Mouse (Mus musculus) thymus, postnatal 36 days (tissue): ENCODE measurements around the gene Trex1.

Experiments
- DNase-seq, 2 experiments: peaks; one replicate each; pipeline ENCODE4 v3.0.0; 2022; ENCODE audit warnings: mixed read lengths in 2 of 2

Gene Trex1

GRCm38 (mm10) chr9:109084922-109085321 is 25.4 kb upstream of the Trex1 start:
- DNase-seq = no peak

DNA sequence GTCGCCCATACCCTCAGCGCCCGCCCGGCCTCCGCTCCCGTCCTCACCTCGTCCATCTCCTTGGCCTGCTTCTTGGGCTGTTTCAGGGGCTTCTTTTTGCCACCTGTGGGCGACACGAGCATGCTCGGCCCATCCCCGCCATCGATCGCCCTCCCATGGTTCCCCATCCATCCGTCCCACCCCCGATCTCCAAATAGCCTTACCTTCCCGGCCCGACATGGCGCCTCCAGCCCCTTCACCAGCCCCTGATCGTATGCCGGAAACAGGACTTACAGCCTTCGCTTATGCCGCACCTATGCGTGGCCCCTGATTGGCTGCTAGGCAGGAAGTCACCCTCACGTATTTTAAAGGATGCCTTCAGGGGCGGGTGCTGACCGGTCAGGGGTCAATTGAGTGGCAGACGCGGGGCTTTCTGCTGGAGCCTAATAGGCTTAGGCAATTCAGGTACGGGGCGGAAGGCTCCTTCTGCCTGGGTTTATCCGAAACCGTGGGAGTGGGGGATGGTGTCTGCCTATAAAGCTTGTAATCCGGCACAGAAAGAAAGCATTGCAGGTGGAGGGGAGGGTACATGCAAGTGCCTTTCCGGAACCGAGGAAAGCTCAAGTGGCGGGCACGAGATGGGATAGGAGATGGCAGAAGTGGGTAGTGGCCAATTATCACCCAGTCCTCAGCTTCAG is 22.7 kb upstream of the Trex1 start, which contains the start of the genes Ccdc51 and Tma7:
Gene Ccdc51, plus strand, starts transcription at position 370 of the 677 bp plus-strand sequence.
Gene Tma7, minus strand, starts transcription at position 464 of the 677 bp plus-strand sequence.
- DNase-seq = peak; percentile 79 to 86

GRCm38 (mm10) chr9:109081749-109082123 is 22.2 kb upstream of the Trex1 start:
- no peak for DNase-seq

GRCm38 (mm10) chr9:109080516-109080915 is 21.0 kb upstream of the Trex1 start:
- DNase-seq = no peak

DNA sequence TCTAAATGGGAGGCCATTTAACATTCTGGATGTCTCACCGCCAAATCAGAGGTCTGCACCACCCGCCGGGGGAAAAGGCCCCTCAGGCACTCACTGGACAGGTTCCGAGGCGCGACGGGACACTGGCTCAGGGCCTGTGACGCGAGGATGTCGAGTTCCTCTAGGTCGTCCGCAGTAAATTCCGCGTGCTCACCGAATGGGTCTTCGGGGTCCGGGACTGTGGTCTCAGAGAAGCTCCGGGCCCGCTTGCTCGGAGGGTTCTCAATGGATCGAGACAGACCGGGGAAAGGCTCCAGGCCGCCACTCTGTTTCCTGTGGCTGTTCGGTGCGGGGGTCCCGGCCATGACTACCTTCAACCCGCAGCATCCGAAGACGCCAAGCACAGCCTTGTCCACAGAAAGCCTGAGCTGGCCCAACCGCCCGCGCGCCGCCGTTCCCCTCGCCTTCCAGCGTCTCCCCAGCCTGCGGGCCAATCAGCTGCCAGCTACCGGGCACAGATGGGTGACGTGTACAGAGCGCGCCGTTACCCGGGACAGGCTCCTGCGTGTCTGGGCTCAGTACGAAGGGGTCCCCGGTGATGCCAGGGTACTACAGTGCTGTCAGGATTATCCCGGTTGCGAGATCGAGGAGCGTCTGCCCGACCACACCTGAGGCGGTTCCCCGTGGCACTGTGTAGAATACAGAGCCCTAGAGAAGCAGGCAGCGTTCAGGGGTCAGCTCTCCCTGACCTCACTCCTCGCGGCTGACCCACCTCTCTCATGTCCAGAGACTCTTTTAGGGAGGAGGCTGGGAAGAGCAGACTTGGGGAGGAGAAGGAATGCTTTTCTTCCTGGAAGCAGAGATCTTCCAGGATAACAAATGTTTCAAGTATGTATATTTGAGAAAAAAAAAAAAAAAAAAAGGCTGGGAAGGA is 14.4 kb upstream of the Trex1 start, which contains the start of gene Atrip:
Gene Atrip, minus strand, starts transcription at position 464 of the 913 bp plus-strand sequence.
- peak; percentile 88 to 91 for DNase-seq

DNA sequence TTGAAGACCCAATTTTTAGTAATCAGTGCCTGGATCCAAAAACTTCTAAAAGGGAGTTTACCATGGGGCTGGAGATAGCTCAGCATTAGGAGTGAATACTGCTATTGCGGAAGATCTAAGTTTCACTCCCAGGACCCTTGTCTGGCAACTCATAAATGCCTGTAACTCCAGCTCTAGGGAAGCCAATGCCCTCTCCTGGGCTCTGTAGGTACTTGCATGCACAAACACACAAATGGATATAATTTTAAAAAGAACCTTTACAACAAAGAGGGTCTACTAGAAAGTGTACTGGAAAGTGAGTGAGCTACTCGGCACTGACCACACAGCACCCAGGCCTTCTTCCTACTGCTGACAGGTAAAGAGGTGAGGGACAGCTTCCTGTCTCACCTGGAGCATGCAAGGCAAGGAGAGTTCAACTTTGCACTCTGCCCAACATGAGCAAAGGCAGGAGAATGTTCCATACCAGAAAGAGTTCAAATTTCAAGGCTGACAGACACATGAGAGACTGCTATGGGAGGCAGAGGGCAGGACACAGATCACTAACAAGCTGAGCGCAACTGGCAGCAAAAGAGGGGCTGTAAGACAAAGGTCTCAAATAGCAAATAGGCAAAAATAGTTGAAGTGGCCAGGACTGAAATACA is 8.7 kb upstream of the Trex1 start:
- DNase-seq = no peak

DNA sequence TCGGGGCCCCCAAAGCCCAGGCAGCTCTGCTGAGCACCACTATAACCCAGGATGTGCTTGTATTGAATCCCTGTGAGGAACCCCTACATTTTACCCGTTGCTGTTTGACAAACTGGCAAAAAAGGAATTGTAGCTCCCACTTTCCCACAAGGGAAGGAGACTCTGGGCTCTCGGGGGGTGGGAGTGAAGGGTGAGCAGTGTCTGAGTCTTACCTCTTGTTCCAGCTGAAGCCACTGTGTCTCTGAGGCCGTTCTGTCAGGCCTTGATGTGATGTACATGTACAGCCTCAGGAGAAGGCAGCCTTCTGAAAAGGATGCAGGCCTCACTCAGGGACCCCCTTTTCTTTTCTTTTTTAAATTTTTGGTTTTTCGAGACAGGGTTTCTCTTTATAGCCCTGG is 1.4 kb upstream of the Trex1 start:
- DNase-seq = no peak

- no peak for DNase-seq
Observed at GRCm38 (mm10) chr9:109060184-109060897, 807 bp upstream of the Trex1 start.

DNA sequence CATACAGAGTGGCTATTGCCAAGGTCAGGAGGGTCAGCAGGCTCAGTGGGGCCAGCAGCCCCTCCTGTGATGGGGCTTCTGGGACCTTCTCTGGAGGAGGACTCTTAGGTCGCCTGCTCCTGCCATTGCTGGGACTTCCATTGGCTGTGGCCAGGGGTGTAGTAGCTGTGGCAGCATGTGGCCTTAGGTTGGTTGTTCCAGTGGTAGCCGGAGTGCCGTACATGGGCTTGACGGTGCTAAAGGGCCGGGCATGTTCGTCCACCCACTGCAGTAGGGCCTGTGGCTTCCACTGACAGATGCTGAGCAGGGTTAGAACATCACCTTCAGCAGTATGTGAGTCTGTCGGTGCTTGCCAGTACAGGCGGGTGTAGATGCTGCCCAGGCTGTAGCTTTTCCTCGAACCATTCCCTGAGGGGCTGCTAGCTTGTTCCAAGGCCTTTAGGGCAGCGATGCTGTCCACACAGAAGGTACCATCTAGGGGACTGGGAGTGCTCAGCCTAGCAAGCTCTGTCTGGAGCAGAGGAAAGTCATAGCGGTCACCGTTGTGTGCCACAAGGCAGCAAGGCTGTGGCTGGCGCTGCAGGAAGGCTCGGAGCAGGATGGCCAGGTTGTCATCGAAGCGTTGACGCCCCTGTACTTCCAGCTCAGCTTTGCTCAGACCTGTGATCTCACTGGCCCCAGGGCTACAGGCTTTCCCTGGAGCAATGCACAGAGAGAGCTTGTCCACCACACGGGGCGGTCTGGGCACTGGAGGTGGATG is 1.3 kb downstream of the Trex1 start:
- DNase-seq = peak in 1 of 2 experiments; percentile 35

DNA sequence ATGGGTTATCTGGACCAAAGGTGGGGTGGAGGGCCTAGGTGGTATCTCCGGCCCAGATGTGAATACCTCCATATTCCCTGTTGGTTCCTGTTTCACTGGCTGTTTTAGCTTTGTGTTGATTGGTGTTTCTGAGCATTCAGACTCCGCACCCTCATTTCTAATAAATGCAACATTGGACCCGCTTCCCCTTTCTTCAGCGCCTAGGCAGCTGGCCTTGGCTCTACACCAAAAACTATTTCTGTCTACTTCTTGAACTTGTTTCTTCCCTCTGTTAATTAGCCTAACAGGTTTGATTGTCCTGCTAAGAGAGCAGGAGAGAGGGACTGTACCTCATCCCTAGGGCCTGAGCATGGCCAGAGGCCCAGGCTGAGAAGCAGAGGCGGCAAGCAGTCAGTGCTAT is 2.0 kb downstream of the Trex1 start:
- no peak for DNase-seq

- DNase-seq = no peak
Observed at GRCm38 (mm10) chr9:109056916-109057315, 2.6 kb downstream of the Trex1 start.

GRCm38 (mm10) chr9:109056081-109056690 is 3.3 kb downstream of the Trex1 start:
- no peak for DNase-seq

DNA sequence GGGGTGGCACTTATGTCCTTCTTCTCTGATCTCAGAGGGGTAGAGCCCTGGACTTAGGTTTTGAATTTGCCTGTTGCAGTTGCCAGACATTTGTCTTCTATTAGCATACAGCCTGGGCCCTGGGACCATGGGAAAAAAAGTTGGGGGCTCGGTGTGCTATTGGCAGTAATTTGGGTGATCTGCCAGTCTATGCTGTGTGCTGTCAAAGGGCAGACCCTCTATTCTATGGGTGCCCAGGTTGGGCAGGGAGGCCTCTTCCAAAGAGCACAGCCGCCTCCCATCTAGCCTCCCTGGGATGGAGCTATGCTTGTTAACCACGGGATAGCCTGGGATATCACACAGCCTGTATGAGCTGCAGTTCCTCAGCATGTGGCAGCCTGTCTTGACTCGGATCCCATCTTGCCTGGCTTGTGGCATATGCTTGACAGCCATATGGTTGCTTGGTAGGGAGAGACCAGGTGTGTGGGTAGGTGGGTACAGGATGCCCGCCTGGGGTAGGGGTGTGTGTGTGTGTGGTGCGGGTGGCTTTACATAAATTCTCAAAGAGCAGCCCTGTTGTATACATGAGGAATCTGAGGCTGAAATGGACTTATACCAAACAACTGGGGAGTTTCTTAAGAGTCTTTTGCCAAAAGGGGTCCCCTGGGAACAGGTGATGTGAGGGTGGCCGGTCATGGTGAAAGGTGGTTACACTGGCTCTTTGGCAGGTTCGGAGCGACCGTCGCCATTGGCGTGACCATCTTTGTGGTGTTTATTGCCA is 4.1 kb downstream of the Trex1 start:
- DNase-seq = no peak

DNA sequence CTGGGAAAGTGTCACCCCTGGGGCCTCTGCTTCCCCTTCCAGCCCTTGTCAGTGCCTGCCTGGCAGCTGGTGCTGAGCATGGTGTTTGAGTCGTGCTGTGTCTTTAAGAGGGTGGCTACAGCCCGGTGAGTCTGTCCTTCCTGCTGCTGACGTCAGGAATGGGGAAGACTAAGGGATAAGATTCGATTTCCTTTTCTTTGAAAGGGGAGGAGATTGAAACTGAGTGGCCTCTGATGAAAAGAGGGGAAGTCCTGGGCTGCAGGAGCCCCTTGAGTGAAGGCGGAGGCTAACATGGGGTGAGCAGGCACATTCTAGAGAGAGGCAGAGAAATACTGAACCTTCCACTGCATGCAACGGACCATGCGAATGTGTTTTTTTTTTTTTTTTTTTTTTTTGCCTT is 4.8 kb downstream of the Trex1 start:
- DNase-seq = peak; percentile 56 to 64

DNA sequence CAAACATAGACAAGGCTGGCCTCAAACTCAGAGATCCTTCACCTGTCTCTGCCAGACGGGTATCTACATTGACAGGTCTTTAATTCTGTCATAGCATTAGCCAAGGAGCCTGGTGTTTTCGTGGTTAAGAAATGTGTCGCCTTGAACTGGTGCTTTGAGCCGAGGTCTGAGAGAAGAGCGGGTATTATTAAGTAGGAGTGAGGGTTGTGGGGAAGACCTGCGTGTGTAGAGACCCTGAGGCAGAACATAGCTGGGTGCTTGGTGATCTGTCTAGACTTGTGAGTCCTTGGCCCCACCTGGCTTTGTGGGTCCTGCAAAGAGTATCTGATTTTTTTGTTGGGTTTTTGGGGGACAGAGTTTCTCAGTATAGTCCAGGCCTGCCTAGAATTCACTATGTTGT is 5.7 kb downstream of the Trex1 start:
- no peak for DNase-seq

DNA sequence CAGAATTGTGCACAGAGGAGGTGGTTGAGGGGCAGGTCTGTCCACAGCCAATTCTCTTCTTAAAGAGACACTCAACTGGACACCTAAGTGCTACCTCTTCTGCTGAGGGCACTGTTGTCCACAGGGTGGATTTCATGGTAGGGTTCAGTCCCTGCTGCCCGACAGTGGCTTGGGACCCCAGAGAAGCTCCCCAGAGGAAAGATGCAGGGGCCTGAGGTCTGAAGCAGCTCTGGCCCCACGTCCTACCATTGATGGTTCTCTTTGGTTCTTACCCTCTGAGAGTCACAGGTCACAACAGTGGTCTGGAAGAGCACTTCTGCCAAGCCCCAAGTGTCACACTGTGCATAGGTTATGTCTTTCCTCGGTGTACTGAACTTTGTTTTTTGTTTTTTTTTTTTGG is 6.2 kb downstream of the Trex1 start:
- no peak for DNase-seq

DNA sequence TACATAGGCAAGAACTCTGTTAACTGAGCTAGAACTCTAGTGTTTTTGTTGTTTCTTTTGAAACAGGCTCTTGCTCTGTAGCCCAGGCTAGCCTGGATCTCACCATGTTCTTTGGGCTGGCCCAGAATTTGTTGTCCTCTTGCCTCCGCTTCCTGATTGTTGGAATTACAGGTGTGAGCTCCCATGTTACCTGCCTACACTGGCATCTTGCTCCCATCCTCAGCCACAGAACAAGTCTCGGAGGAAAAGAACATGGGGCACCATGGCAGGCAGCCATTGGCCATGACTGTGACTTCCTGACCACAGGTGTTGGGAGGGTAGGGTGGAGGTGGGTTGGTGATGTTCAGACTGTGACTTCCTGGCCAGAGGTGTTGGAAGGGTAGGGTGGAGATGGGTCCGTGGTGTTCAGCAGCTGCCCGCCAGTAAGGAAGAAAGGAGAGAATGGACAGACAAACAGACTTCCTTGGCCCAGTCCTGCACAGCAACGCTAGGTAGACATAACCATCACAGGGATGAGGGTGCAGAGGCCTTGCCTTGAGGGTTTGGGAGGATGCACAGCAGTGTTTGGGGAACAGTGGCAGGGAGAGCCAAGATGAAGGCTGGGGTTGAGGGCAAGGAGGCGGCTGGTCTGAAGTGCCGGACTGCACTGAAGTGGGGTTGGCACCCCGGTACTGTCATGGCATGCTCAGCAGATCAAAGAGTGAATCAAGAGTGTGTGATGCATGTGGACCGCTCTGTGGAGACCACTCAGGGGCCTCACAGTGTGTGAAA is 6.9 kb downstream of the Trex1 start:
- peak in 1 of 2 experiments; percentile 42 for DNase-seq

GRCm38 (mm10) chr9:109051651-109052489 is 7.7 kb downstream of the Trex1 start:
- no peak for DNase-seq

- peak; percentile 47 to 54 for DNase-seq
Observed at GRCm38 (mm10) chr9:109051011-109051501, 8.5 kb downstream of the Trex1 start.
